Mouse (Mus musculus) heart, postnatal 4 days (tissue): ENCODE results near the gene Rasa3. TPM values are rescaled to one million over a fixed set of nuclear protein-coding genes. Genes with fewer than 3 reads are reported as not detected.

Experiments used
- DNase-seq: peaks from one replicate; pipeline ENCODE4 v3.0.0; 2021
- total RNA-seq, 2 experiments: library from RNA; stranded (reverse); gene quantifications; 2 replicates each; pipeline ENCODE4 v1.2.3; 2021

Rasa3 gene
- total RNA-seq, 2 experiments from 2014 or later: 27.4 to 31.1 TPM

- no peak for DNase-seq
These were observed 28.8 kb downstream of the Rasa3 start for GRCm38 (mm10) chr8:13648377-13649153.

GRCm38 (mm10) chr8:13647591-13647990 lies 29.8 kb downstream of the Rasa3 start:
- no peak for DNase-seq

GRCm38 (mm10) chr8:13644932-13645676 lies 32.3 kb downstream of the Rasa3 start:
- DNase-seq: no peak

GRCm38 (mm10) chr8:13644155-13644554 lies 33.2 kb downstream of the Rasa3 start:
- peak; percentile 53 for DNase-seq

- DNase-seq: no peak
These were observed 34.7 kb downstream of the Rasa3 start for GRCm38 (mm10) chr8:13642659-13643181.

GRCm38 (mm10) chr8:13641206-13641605 lies 36.2 kb downstream of the Rasa3 start:
- DNase-seq: no peak

- DNase-seq: no peak
These were observed 36.9 kb downstream of the Rasa3 start for GRCm38 (mm10) chr8:13640452-13640883.

- DNase-seq: no peak
These were observed 44.3 kb downstream of the Rasa3 start for GRCm38 (mm10) chr8:13633107-13633506.

GRCm38 (mm10) chr8:13632309-13632708 lies 45.1 kb downstream of the Rasa3 start:
- no peak for DNase-seq

GRCm38 (mm10) chr8:13630754-13631153 lies 46.6 kb downstream of the Rasa3 start:
- DNase-seq: no peak

GRCm38 (mm10) chr8:13630171-13630570 lies 47.2 kb downstream of the Rasa3 start:
- no peak for DNase-seq

GRCm38 (mm10) chr8:13629351-13630090 lies 47.9 kb downstream of the Rasa3 start:
- no peak for DNase-seq

GRCm38 (mm10) chr8:13628067-13628466 lies 49.3 kb downstream of the Rasa3 start:
- DNase-seq: no peak

GRCm38 (mm10) chr8:13627591-13627990 lies 49.8 kb downstream of the Rasa3 start:
- no peak for DNase-seq

- DNase-seq: no peak
These were observed 51.3 kb downstream of the Rasa3 start for GRCm38 (mm10) chr8:13626114-13626513.

- no peak for DNase-seq
These were observed 52.0 kb downstream of the Rasa3 start for GRCm38 (mm10) chr8:13625281-13625970.

GRCm38 (mm10) chr8:13624863-13625262 lies 52.5 kb downstream of the Rasa3 start:
- peak; percentile 47 for DNase-seq

- peak; percentile 67 for DNase-seq
These were observed 53.4 kb downstream of the Rasa3 start for GRCm38 (mm10) chr8:13623911-13624421.

GRCm38 (mm10) chr8:13623038-13623750 lies 54.2 kb downstream of the Rasa3 start:
- no peak for DNase-seq

GRCm38 (mm10) chr8:13620226-13620920 lies 57.0 kb downstream of the Rasa3 start:
- no peak for DNase-seq
